Mouse (Mus musculus): ENCODE data around the gene Odc1. TPM values are rescaled to one million over a fixed set of nuclear protein-coding genes. Genes with fewer than 3 reads are reported as not detected.

Odc1 gene
- total and polyA plus RNA-seq, 2 experiments from 2014 or later, result 67.4 to 172 TPM

DNA sequence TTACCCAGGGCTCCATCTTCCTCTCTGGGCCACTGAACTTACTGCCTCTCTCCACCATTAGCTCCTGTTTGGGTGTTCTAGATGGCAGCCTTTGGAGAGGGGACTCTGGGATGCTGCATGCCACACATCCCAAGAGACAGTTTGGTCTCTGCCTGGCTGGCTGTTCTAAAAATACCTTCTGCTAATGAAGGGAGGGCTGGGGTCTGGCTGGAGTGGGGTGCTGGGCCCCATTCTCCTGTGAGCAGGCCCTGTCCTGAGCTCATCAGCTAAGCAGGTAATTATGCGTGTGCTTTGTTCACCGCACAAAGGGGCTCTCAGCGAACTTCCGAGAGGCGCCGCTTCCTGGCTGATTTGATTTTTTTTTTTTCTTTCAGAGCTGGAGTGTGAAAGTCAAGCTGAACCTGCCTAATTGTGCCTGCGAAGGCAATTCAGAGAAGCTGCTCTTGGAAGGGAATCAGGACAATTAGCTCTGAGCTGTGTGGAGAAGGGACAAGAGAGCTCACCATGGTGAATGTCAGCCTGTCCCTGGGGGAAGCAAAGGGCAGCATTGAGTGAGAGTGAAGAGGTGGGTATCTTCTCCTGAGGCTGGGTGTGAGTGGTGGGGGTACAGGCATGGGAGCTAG lies 12.9 kb downstream of the Odc1 start:
- H3K27me3 ChIP-seq (ENCODE audit: control insufficient read depth, insufficient read depth, low read length), result no peaks in the 10 kb centered on the region
- H3K27ac ChIP-seq (ENCODE audit: low read depth), result no peak overlapping the region
- no peak for TF ChIP-seq CTCF (IDR thresholded peaks at IDR 0.05; ENCODE audit: low read depth)
- no peak for TF ChIP-seq EP300 (IDR thresholded peaks at IDR 0.05; ENCODE audit: low read depth)
- no peaks in the 10 kb centered on the region for H3K36me3 ChIP-seq (replicated peaks; ENCODE audit: control insufficient read depth, insufficient read depth, low read length)
- DNase-seq (ENCODE audit: low spot score), result no peak
- 28% methylated on average over 7 of the region's 7 CpGs for WGBS
- H3K4me1 ChIP-seq (ENCODE audit: control insufficient read depth, insufficient read depth), result peaks cover 7% of the 10 kb centered on the region; the same call in 1 of the 2 replicates
- no peaks in the 10 kb centered on the region for H3K9me3 ChIP-seq (replicated peaks; ENCODE audit: control insufficient read depth, low read length)
- H3K4me2 ChIP-seq (ENCODE audit: low read depth, low read length), result 0 out of 2 replicates have a peak overlapping the region, but pooled peaks have one; percentile 16
- no peak overlapping the region for H3K9ac ChIP-seq (replicated peaks; ENCODE audit: low read depth, low read length)
- no peak overlapping the region for H3K4me3 ChIP-seq (ENCODE audit: low read depth, low read length)
- no peak for ATAC-seq (ENCODE audit: insufficient read depth, low read depth)

GRCm38 (mm10) chr12:17557967-17558345 lies 13.4 kb downstream of the Odc1 start:
- Histone ChIP-seq H3K9ac (replicated peaks; ENCODE audit: low read depth, low read length) (no peak overlapping the region), H3K36me3 (replicated peaks; ENCODE audit: control insufficient read depth, insufficient read depth, low read length) (no peaks in the 10 kb centered on the region), H3K9me3 (replicated peaks; ENCODE audit: control insufficient read depth, low read length) (no peaks in the 10 kb centered on the region), H3K4me2 (ENCODE audit: low read depth, low read length) (no peak overlapping the region), H3K4me3 (ENCODE audit: low read depth, low read length) (no peak overlapping the region), H3K27me3 (ENCODE audit: control insufficient read depth, insufficient read depth, low read length) (no peaks in the 10 kb centered on the region), H3K27ac (ENCODE audit: low read depth) (no peak overlapping the region), H3K4me1 (ENCODE audit: control insufficient read depth, insufficient read depth) (peaks cover 7% of the 10 kb centered on the region; the same call in 1 of the 2 replicates)
- no peak for DNase-seq (ENCODE audit: low spot score)
- no peak for TF ChIP-seq CTCF (IDR thresholded peaks at IDR 0.05; ENCODE audit: low read depth)
- no peak for TF ChIP-seq EP300 (IDR thresholded peaks at IDR 0.05; ENCODE audit: low read depth)
- ATAC-seq (ENCODE audit: insufficient read depth, low read depth), result no peak
- 71% methylated on average over 2 of the region's 2 CpGs for WGBS

GRCm38 (mm10) chr12:17562396-17562795 lies 17.8 kb downstream of the Odc1 start:
- Histone ChIP-seq H3K9me3 (replicated peaks; ENCODE audit: control insufficient read depth, low read length) (no peaks in the 10 kb centered on the region), H3K4me3 (ENCODE audit: low read depth, low read length) (no peak overlapping the region), H3K9ac (replicated peaks; ENCODE audit: low read depth, low read length) (no peak overlapping the region), H3K36me3 (replicated peaks; ENCODE audit: control insufficient read depth, insufficient read depth, low read length) (no peaks in the 10 kb centered on the region), H3K4me2 (ENCODE audit: low read depth, low read length) (no peak overlapping the region), H3K27me3 (ENCODE audit: control insufficient read depth, insufficient read depth, low read length) (no peaks in the 10 kb centered on the region), H3K4me1 (ENCODE audit: control insufficient read depth, insufficient read depth) (peaks cover 3% of the 10 kb centered on the region; the same call in 1 of the 2 replicates), H3K27ac (ENCODE audit: low read depth) (no peak overlapping the region)
- ATAC-seq (ENCODE audit: insufficient read depth, low read depth), result no peak
- DNase-seq (ENCODE audit: low spot score), result no peak
- 68% methylated on average over 1 of the region's 1 CpGs for WGBS
- no peak for TF ChIP-seq CTCF (IDR thresholded peaks at IDR 0.05; ENCODE audit: low read depth)
- TF ChIP-seq EP300 (IDR thresholded peaks at IDR 0.05; ENCODE audit: low read depth), result no peak

DNA sequence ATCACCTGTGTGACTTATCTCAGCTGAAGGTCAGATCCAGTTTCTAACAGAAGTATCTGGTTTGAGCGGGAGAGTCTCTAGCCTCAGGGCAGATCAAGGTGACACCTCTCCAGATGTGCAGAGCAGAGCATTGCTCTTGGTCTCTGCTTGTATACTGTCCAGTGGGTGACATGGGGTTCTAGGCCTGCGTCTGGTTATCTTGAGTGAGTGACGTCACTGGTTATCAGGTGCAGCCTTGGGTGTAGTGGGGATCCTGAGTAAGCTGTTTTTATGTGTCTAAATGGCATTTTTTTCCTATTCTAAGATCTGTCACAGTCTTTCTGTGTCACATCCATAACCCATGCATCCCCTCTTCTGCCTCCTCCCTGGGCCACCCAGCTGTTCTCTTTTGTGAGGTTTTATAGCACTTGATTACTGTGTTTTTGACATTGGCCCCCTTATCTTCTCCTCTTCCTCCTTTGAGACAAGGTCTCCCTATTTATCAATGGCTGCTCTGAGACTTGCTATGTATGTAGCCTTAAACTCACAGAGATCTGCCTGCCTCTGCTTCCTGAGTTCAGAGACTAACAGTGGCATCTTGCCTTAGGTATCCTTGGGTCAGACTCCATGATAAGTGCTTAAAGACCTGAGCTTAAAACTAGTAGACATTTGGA lies 20.9 kb downstream of the Odc1 start:
- H3K4me2 ChIP-seq (ENCODE audit: low read depth, low read length), result no peak overlapping the region
- no peaks in the 10 kb centered on the region for H3K36me3 ChIP-seq (replicated peaks; ENCODE audit: control insufficient read depth, insufficient read depth, low read length)
- H3K27me3 ChIP-seq (ENCODE audit: control insufficient read depth, insufficient read depth, low read length), result no peaks in the 10 kb centered on the region
- H3K4me3 ChIP-seq (ENCODE audit: low read depth, low read length), result no peak overlapping the region
- no peak overlapping the region for H3K9ac ChIP-seq (replicated peaks; ENCODE audit: low read depth, low read length)
- ATAC-seq (ENCODE audit: insufficient read depth, low read depth), result no peak
- H3K4me1 ChIP-seq (ENCODE audit: control insufficient read depth, insufficient read depth), result no peaks in the 10 kb centered on the region
- no peak for DNase-seq (ENCODE audit: low spot score)
- H3K27ac ChIP-seq (ENCODE audit: low read depth), result no peak overlapping the region
- 66% methylated on average over 3 of the region's 3 CpGs for WGBS
- TF ChIP-seq EP300 (IDR thresholded peaks at IDR 0.05; ENCODE audit: low read depth) (no peak), CTCF (IDR thresholded peaks at IDR 0.05; ENCODE audit: low read depth) (no peak)
- H3K9me3 ChIP-seq (replicated peaks; ENCODE audit: control insufficient read depth, low read length), result no peaks in the 10 kb centered on the region

DNA sequence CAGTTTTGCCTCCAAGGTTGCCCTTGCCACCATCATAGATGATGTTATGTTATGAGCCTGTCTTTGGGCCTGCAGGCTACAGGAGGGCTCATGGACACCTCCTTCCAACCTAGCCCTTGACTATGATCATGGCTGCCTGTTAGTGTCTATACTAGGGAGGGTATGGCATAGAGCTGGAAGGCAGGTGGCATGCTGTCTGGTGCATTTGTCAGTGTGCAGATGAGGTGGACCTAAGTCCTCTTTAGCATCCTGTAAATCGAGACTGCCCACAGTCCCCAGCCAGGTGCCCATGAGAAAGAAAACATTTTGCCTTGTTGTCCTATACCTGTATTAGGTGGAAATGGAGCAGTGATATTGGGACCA lies 21.4 kb downstream of the Odc1 start:
- no peak for ATAC-seq (ENCODE audit: insufficient read depth, low read depth)
- H3K4me2 ChIP-seq (ENCODE audit: low read depth, low read length), result no peak overlapping the region
- H3K9me3 ChIP-seq (replicated peaks; ENCODE audit: control insufficient read depth, low read length), result no peaks in the 10 kb centered on the region
- no peak overlapping the region for H3K9ac ChIP-seq (replicated peaks; ENCODE audit: low read depth, low read length)
- H3K27me3 ChIP-seq (ENCODE audit: control insufficient read depth, insufficient read depth, low read length), result no peaks in the 10 kb centered on the region
- TF ChIP-seq EP300 (IDR thresholded peaks at IDR 0.05; ENCODE audit: low read depth) (no peak), CTCF (IDR thresholded peaks at IDR 0.05; ENCODE audit: low read depth) (no peak)
- no peak for DNase-seq (ENCODE audit: low spot score)
- WGBS, result 67% methylated on average over 1 of the region's 1 CpGs
- H3K27ac ChIP-seq (ENCODE audit: low read depth), result no peak overlapping the region
- no peaks in the 10 kb centered on the region for H3K36me3 ChIP-seq (replicated peaks; ENCODE audit: control insufficient read depth, insufficient read depth, low read length)
- no peaks in the 10 kb centered on the region for H3K4me1 ChIP-seq (ENCODE audit: control insufficient read depth, insufficient read depth)
- H3K4me3 ChIP-seq (ENCODE audit: low read depth, low read length), result no peak overlapping the region

Measured in heart, postnatal 0 days (tissue).